In the genomic region with DNA sequence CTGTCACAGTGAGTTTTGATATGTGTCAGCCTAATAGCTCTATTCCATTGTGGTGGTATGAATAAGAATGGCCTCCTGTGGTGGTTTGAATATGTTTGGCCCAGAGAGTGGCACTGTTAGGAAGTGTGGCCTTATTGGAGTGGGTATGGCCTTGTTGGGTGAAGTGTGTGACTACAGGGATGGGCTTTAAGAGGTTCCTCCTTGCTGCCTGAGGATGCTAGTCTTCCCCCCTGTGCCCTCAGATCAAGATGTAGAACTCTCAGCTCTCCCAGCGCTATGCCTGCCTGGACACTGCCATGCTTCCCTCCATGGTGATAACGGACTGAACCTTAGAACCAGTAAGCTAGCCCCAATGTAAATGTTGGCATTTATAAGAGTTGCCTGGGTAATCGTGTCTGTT, we compare ENCODE assay signal across 16 mouse cellular contexts.
"Had no signal": no experiment of that assay in that cellular context is flagged by ENCODE, and none has a peak within 500 bp of the region (broad histone marks: within the 10 kb centered on the region; RNA-seq: fewer than 3 reads in every experiment).

No protein-coding gene starts in this region.

- H3K9me3 ChIP-seq: neural tube, embryonic 13.5 days; neural tube, embryonic 15.5 days; stomach, embryonic 15.5 days had no signal

- DNase-seq: retina, postnatal 1 day; right cerebral cortex, adult 18-20 months; right cerebral cortex, postnatal 14 days; right cerebral cortex, postnatal 25 days; right cerebral cortex, postnatal 4 days; spleen, adult 18-20 months; thymus, adult 18-20 months; thymus, adult 2 months; thymus, postnatal 14 days; thymus, postnatal 25 days; thymus, postnatal 36 days; thymus, postnatal 4 days had no signal

- H3K27ac ChIP-seq: neural tube, embryonic 13.5 days; neural tube, embryonic 15.5 days; stomach, embryonic 15.5 days; stomach, postnatal 0 days had no signal

- H3K27me3 ChIP-seq: neural tube, embryonic 13.5 days; neural tube, embryonic 15.5 days; stomach, embryonic 15.5 days had no signal

- H3K36me3 ChIP-seq: neural tube, embryonic 13.5 days; neural tube, embryonic 15.5 days; stomach, embryonic 15.5 days had no signal

- H3K4me1 ChIP-seq: neural tube, embryonic 13.5 days; neural tube, embryonic 15.5 days; stomach, embryonic 15.5 days had no signal

- H3K4me3 ChIP-seq: neural tube, embryonic 13.5 days; neural tube, embryonic 15.5 days; stomach, embryonic 15.5 days had no signal
